Mouse (Mus musculus) urinary bladder, postnatal 36 days (tissue): ENCODE measurements around the gene Bcl11a.

Source experiments
- DNase-seq, 2 experiments: peaks; one replicate each; pipeline ENCODE4 v3.0.0; 2022; ENCODE audit warnings: low spot score in 2 of 2, mixed read lengths in 1 of 2

The Bcl11a gene

GRCm38 (mm10) chr11:24077795-24078705, at the start of gene Bcl11a:
Gene Bcl11a (plus strand): TSS chr11:24078056.
- DNase-seq = no peak

GRCm38 (mm10) chr11:24044025-24044424, 33.8 kb upstream of the Bcl11a start:
- no peak for DNase-seq

- peak; percentile 55 to 73 for DNase-seq
These were observed 28.4 kb upstream of the Bcl11a start for GRCm38 (mm10) chr11:24049226-24050031.

GRCm38 (mm10) chr11:24050032-24050757, 27.7 kb upstream of the Bcl11a start:
- no peak for DNase-seq

GRCm38 (mm10) chr11:24052882-24053281, 25.0 kb upstream of the Bcl11a start:
- no peak for DNase-seq

- DNase-seq = no peak
These were observed 18.7 kb upstream of the Bcl11a start for GRCm38 (mm10) chr11:24059137-24059536.

- no peak for DNase-seq
These were observed 17.4 kb upstream of the Bcl11a start for GRCm38 (mm10) chr11:24060428-24060827.

GRCm38 (mm10) chr11:24061819-24062218, 16.0 kb upstream of the Bcl11a start:
- no peak for DNase-seq

GRCm38 (mm10) chr11:24062495-24063096, 15.3 kb upstream of the Bcl11a start:
- no peak for DNase-seq

GRCm38 (mm10) chr11:24064221-24064620, 13.6 kb upstream of the Bcl11a start:
- DNase-seq = no peak

- no peak for DNase-seq
These were observed 12.5 kb upstream of the Bcl11a start for GRCm38 (mm10) chr11:24065313-24065712.

- no peak for DNase-seq
These were observed 3.8 kb upstream of the Bcl11a start for GRCm38 (mm10) chr11:24074021-24074591.

- DNase-seq = no peak
These were observed 3.2 kb upstream of the Bcl11a start, which contains the start of gene A830031A19Rik for GRCm38 (mm10) chr11:24074634-24075104. Gene A830031A19Rik (minus strand): TSS chr11:24075054.

GRCm38 (mm10) chr11:24075486-24076126, 2.2 kb upstream of the Bcl11a start:
- DNase-seq = no peak

- DNase-seq = peak; percentile 25 to 27
These were observed 1.7 kb upstream of the Bcl11a start for GRCm38 (mm10) chr11:24076127-24076650.

- peak; percentile 26 to 33 for DNase-seq
These were observed 780 bp upstream of the Bcl11a start for GRCm38 (mm10) chr11:24076821-24077730.

- DNase-seq = no peak
These were observed 955 bp downstream of the Bcl11a start for GRCm38 (mm10) chr11:24078706-24079316.
